Mouse (Mus musculus) stomach, postnatal 0 days (tissue): Measurements from ENCODE around the gene Gm20715. TPM values are rescaled to one million over a fixed set of nuclear protein-coding genes. Genes with fewer than 3 reads are reported as not detected.

Experiments
- ATAC-seq: fragments of 200-750 bp; cut with Nextera tagmentation; 2 replicates; pipeline ENCODE4 v1.8.0; 2017; ENCODE audit not compliant: low FRiP score, low TSS enrichment
- DNase-seq: peaks from one replicate; pipeline ENCODE4 v3.0.0-alpha.2; 2016; ENCODE audit warnings: low spot score
- H3K27ac ChIP-seq: fragments of 300-500 bp; sonication (generic); replicated peaks from 2 replicates; pipeline ENCODE4 v1.5.1; 2014; ENCODE audit warnings: mild to moderate bottlenecking, control low read depth
- H3K27me3 ChIP-seq: fragments of 300-500 bp; sonication (generic); 2 replicates; pipeline ENCODE4 v1.6.1; 2014; ENCODE audit warnings: low read length; ENCODE audit not compliant: control insufficient read depth, insufficient read depth
- H3K36me3 ChIP-seq: fragments of 300-500 bp; sonication (generic); 2 replicates; pipeline ENCODE4 v1.6.1; 2014; ENCODE audit warnings: low read length, mixed read lengths; ENCODE audit not compliant: control insufficient read depth, insufficient read depth
- H3K4me1 ChIP-seq: fragments of 300-500 bp; sonication (generic); replicated peaks from 2 replicates; pipeline ENCODE4 v1.6.1; 2014; ENCODE audit warnings: antibody characterized with exemption; ENCODE audit not compliant: control insufficient read depth, insufficient read depth
- H3K4me2 ChIP-seq: fragments of 300-500 bp; sonication (generic); replicated peaks from 2 replicates; pipeline ENCODE4 v1.6.1; 2014; ENCODE audit warnings: low read depth, mild to moderate bottlenecking, control low read depth, moderate library complexity
- H3K4me3 ChIP-seq: fragments of 300-500 bp; sonication (generic); 2 replicates; pipeline ENCODE4 v1.5.1; 2014; ENCODE audit warnings: low read depth, low read length, control low read depth
- H3K9ac ChIP-seq: fragments of 300-500 bp; sonication (generic); 2 replicates; pipeline ENCODE4 v1.6.1; 2014; ENCODE audit warnings: mild to moderate bottlenecking, low read length, control low read depth, mixed read lengths
- H3K9me3 ChIP-seq: fragments of 300-500 bp; sonication (generic); 2 replicates; pipeline ENCODE4 v1.6.1; 2016; ENCODE audit warnings: low read length; ENCODE audit not compliant: control insufficient read depth
- CTCF ChIP-seq: IDR thresholded peaks from 2 replicates; pipeline ENCODE4 v1.5.1; 2016; ENCODE audit warnings: antibody characterized with exemption, low read depth, mild to moderate bottlenecking, moderate library complexity
- EP300 ChIP-seq: optimal IDR thresholded peaks from 2 replicates; pipeline ENCODE3; 2016; ENCODE audit warnings: antibody characterized with exemption
- WGBS: fragments of 180-500 bp; shearing (Covaris S2); extraction: QIAGEN DNeasy Blood & Tissue Kit; methylation state at CpG from one replicate; pipeline ENCODE4 v1.1.7; 2014; 5-methylcytosine and 5-hydroxymethylcytosine counted together
- polyA plus RNA-seq: library from polyadenylated mRNA; unstranded; fragments of >200 nt; fragmentation: Nextera tagmentation; extraction: Ambion mirVana; gene quantifications from 2 replicates; pipeline ENCODE4 v1.2.1, GENCODE M21; 2015

The Gm20715 gene
- polyA plus RNA-seq, 1 experiment from 2014 or later = not detected

- TF ChIP-seq EP300 = no peak
- TF ChIP-seq CTCF = peak; percentile 39
- no peak overlapping the region for H3K27ac ChIP-seq
- WGBS = 75% methylated on average over 2 of the region's 2 CpGs
- no peak overlapping the region for H3K9ac ChIP-seq
- H3K9me3 ChIP-seq = no peaks in the 10 kb centered on the region
- no peak overlapping the region for H3K4me2 ChIP-seq
- no peak overlapping the region for H3K4me3 ChIP-seq
- no peaks in the 10 kb centered on the region for H3K27me3 ChIP-seq
- no peak for ATAC-seq
- no peak for DNase-seq
- H3K36me3 ChIP-seq = no peaks in the 10 kb centered on the region
- peaks cover 3% of the 10 kb centered on the region; the same call in 1 of the 2 replicates for H3K4me1 ChIP-seq
Observed at GRCm38 (mm10) chr7:6381431-6381830, 28.6 kb upstream of the Gm20715 start.

- Histone ChIP-seq H3K9me3 (no peaks in the 10 kb centered on the region), H3K9ac (peak within 1 kb of the TSS; percentile 71), H3K4me1 (peaks cover 3% of the 10 kb centered on the region; the same call in 1 of the 2 replicates), H3K27ac (peak within 1 kb of the TSS; percentile 30; the same call in 1 of the 2 replicates), H3K4me2 (peak within 1 kb of the TSS; percentile 89), H3K27me3 (no peaks in the 10 kb centered on the region), H3K36me3 (no peaks in the 10 kb centered on the region), H3K4me3 (peak within 1 kb of the TSS; percentile 58)
- ATAC-seq (peak; percentile 99), DNase-seq (peak; percentile 95)
- TF ChIP-seq CTCF = peak; percentile 60
- TF ChIP-seq EP300 = no peak
- WGBS = 0% methylated on average over 28 of the region's 28 CpGs
Observed at GRCm38 (mm10) chr7:6383044-6383455, 27.0 kb upstream of the Gm20715 start, which contains the start of gene Zfp28. Zfp28 (plus strand) TSS chr7:6383295.

GRCm38 (mm10) chr7:6384011-6384410 lies 26.1 kb upstream of the Gm20715 start:
- H3K27ac ChIP-seq = no peak overlapping the region
- ATAC-seq (no peak), DNase-seq (no peak)
- H3K4me2 ChIP-seq = peak overlapping the region; percentile 89
- peak overlapping the region; percentile 58; the same call in 1 of the 2 replicates for H3K4me3 ChIP-seq
- no peaks in the 10 kb centered on the region for H3K36me3 ChIP-seq
- H3K4me1 ChIP-seq = peaks cover 3% of the 10 kb centered on the region; the same call in 1 of the 2 replicates
- H3K9ac ChIP-seq = no peak overlapping the region
- 72% methylated on average over 8 of the region's 8 CpGs for WGBS
- TF ChIP-seq CTCF (no peak), EP300 (no peak)
- no peaks in the 10 kb centered on the region for H3K9me3 ChIP-seq
- no peaks in the 10 kb centered on the region for H3K27me3 ChIP-seq

GRCm38 (mm10) chr7:6386995-6387394 lies 23.1 kb upstream of the Gm20715 start:
- Histone ChIP-seq H3K4me1 (peaks cover 3% of the 10 kb centered on the region; the same call in 1 of the 2 replicates), H3K9ac (no peak overlapping the region), H3K9me3 (no peaks in the 10 kb centered on the region), H3K27me3 (no peaks in the 10 kb centered on the region), H3K27ac (no peak overlapping the region), H3K4me2 (no peak overlapping the region), H3K4me3 (no peak overlapping the region), H3K36me3 (0 out of 2 replicates have a peak, but pooled peaks cover 2% of the 10 kb centered on the region)
- DNase-seq = no peak
- TF ChIP-seq EP300 (no peak), CTCF (no peak)
- ATAC-seq = no peak
- whole genome bisulfite sequencing = 89% methylated on average over 7 of the region's 8 CpGs

GRCm38 (mm10) chr7:6388971-6389370 lies 21.1 kb upstream of the Gm20715 start:
- ATAC-seq = no peak
- Histone ChIP-seq H3K9me3 (no peaks in the 10 kb centered on the region), H3K9ac (no peak overlapping the region), H3K27me3 (no peaks in the 10 kb centered on the region), H3K36me3 (peaks cover 4% of the 10 kb centered on the region), H3K27ac (no peak overlapping the region), H3K4me1 (peaks cover 3% of the 10 kb centered on the region; the same call in 1 of the 2 replicates), H3K4me3 (no peak overlapping the region), H3K4me2 (no peak overlapping the region)
- TF ChIP-seq EP300 (no peak), CTCF (no peak)
- DNase-seq = no peak
- WGBS = 87% methylated on average over 5 of the region's 5 CpGs

- WGBS = 75% methylated on average over 5 of the region's 5 CpGs
- no peak overlapping the region for H3K27ac ChIP-seq
Observed at GRCm38 (mm10) chr7:6389449-6389848, 20.6 kb upstream of the Gm20715 start.

More at GRCm38 (mm10) chr7:6389449-6389848, 20.6 kb upstream of the Gm20715 start:
- DNase-seq (no peak), ATAC-seq (no peak)
- Histone ChIP-seq H3K4me1 (no peaks in the 10 kb centered on the region), H3K4me3 (no peak overlapping the region), H3K36me3 (peaks cover 4% of the 10 kb centered on the region), H3K4me2 (no peak overlapping the region), H3K9me3 (no peaks in the 10 kb centered on the region), H3K9ac (no peak overlapping the region), H3K27me3 (no peaks in the 10 kb centered on the region)
- TF ChIP-seq EP300 = no peak
- TF ChIP-seq CTCF = peak; percentile 13; the same call in 1 of the 2 replicates
